In the genomic region with DNA sequence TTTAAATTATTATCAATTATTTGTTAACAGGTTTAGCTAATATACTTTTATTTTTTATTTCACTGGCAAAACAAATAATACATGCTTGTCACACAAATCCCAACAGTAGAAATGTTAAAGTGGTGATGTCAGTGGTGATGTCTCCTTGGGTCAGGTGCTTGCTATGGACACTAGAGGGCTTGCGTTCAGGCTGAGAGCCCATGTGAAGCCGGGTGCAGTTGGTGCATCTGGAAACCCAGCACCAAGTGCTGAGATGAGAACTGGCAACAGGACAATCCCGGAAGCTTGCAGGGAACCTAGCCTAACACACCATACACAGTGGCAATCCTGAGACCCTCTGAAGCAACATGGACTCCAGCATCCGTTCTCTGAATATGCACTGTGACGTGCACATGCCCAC, we compare ENCODE assay signal across 8 mouse cellular contexts.
A peak's percentile ranks its signal among the peaks of the same experiment; 100 is the strongest.
DNase-seq lines count a peak whose midpoint lies in the region; ATAC-seq and TF ChIP-seq lines count a peak whose summit lies in the region.

No protein-coding gene starts in this region.

- H3K27ac ChIP-seq in left cerebral cortex, adult 2 months, result no peak overlapping the region
- no peak overlapping the region for H3K27ac ChIP-seq in hindbrain, embryonic 15.5 days (replicated peaks)

- no peaks in the 10 kb centered on the region for H3K36me3 ChIP-seq in hindbrain, embryonic 15.5 days

- peak; percentile 37 for DNase-seq in adrenal gland, postnatal 14 days
- DNase-seq in adrenal gland, adult 8-10 months, result no peak
- no peak for DNase-seq in left cerebral cortex, adult 2 months (ENCODE audit: extremely low spot score in 1 of 2, low spot score in 2 of 2)
- no peak for DNase-seq in left cerebral cortex, adult 18-20 months (ENCODE audit: low spot score in 2 of 2)
- DNase-seq in retina, postnatal 1 day, result peak; percentile 53
- DNase-seq in B cell, adult 2 months, result no peak

- peaks cover 13% of the 10 kb centered on the region for H3K4me1 ChIP-seq in hindbrain, embryonic 15.5 days (replicated peaks)

- no peak overlapping the region for H3K4me2 ChIP-seq in hindbrain, embryonic 15.5 days

- no peaks in the 10 kb centered on the region for H3K9me3 ChIP-seq in hindbrain, embryonic 15.5 days

- no peak overlapping the region for H3K9ac ChIP-seq in hindbrain, embryonic 15.5 days

- TF ChIP-seq CTCF in left cerebral cortex, adult 2 months (IDR thresholded peaks at IDR 0.05), result peak; percentile 39

- no peak overlapping the region for H3K4me3 ChIP-seq in left cerebral cortex, adult 2 months
- no peak overlapping the region for H3K4me3 ChIP-seq in hindbrain, embryonic 15.5 days

- WGBS in hindbrain, embryonic 15.5 days, result 57% methylated on average over 5 of the region's 5 CpGs

- no peaks in the 10 kb centered on the region for H3K27me3 ChIP-seq in hindbrain, embryonic 15.5 days

- intact Hi-C loops in left cerebral cortex, adult 2 months (cut with DNase I), result loop anchor here (5.0 to 10.0 kb wide), 3 partner anchors 486 to 956 kb away; no protein-coding TSS in a partner anchor

- ATAC-seq in hindbrain, embryonic 15.5 days (ENCODE audit: low FRiP score, low read depth), result peak; percentile 27; the same call in 1 of the 2 replicates
- ATAC-seq in erythroid progenitor cell, adult 5-6 weeks (replicated peaks; ENCODE audit: low FRiP score, poor library complexity, severe bottlenecking), result no peak

Comparison
In these comparisons a context has a peak if more than half of its experiments do, and no peak if none do; other contexts are left out.
1. DNase-seq: peak in adrenal gland, postnatal 14 days (single experiment) and retina, postnatal 1 day (single experiment); none in adrenal gland, adult 8-10 months (single experiment), left cerebral cortex, adult 2 months (0 of 2), left cerebral cortex, adult 18-20 months (0 of 2) and B cell, adult 2 months (0 of 2).